Mouse (Mus musculus): Measurements from ENCODE around the gene Usp9x. TPM values are rescaled to one million over a fixed set of nuclear protein-coding genes. Genes with fewer than 3 reads are reported as not detected.

Usp9x gene
- 10 to 100 TPM; 27.6 to 31.0 TPM for polyA plus RNA-seq (2017; shearing (Covaris generic))

- ATAC-seq: peak; percentile 37
Measured at GRCm38 (mm10) chrX:13071241-13071775, at the start of gene Usp9x. Gene Usp9x (plus strand): TSS chrX:13071498.

DNA sequence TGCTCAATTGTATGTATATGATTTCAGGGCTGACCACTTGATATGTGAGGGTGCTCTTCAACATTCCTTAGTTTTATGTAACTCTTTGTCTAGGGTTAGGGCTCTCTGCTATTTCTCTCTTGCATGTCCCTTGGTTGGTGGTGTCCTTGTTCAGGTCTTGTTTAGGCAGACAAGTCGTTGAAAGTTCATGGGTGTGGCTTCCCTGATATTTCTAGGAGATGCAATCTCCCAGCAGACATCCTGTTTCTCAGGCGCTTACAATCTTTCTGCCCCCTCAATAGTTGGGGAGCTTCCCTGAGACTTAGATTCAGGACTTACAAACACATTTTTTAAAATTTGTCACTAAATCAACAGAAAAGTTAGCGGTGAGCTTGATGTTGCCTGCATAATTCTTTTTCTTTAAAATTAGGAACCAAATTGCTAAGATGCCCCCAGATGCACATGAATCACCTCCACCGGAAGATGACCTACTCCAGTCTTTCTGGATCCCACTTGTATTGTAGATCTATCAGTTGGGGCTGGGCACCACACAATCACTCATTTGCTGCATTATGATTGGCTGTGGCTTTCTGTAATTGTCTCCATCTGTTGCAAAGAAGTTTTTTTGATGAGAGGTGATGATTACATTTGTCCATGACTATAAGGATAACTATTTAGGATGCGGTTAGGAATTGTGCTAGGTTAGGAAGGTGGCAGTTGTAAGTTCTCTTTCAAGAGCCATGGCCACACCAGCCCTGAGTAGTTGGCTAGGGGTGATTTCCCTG is 48.6 kb upstream of the Usp9x start:
- ATAC-seq: no peak

- no peak for ATAC-seq
Measured at GRCm38 (mm10) chrX:13024539-13025202, 46.6 kb upstream of the Usp9x start.

- ATAC-seq: no peak
Measured at GRCm38 (mm10) chrX:13025286-13025685, 46.0 kb upstream of the Usp9x start.

DNA sequence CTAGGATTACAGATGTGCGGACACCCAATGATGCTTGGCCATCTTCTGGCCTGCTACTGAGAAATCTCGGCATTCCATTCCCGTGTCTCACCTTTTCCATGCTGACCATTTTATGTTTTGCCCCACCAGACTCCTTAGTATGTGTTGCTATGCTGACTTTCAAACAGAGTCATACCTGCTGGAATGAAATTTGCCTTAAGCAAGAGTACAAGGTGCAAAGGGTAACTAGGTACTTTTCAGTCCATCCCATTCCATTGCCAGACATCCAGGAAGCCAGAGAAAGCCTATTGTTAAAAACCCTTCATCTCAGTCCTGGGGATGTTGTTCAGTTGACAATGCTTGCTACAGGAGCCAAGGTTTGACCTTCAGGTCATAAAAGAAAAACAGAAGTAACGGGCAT is 43.1 kb upstream of the Usp9x start:
- ATAC-seq: no peak

DNA sequence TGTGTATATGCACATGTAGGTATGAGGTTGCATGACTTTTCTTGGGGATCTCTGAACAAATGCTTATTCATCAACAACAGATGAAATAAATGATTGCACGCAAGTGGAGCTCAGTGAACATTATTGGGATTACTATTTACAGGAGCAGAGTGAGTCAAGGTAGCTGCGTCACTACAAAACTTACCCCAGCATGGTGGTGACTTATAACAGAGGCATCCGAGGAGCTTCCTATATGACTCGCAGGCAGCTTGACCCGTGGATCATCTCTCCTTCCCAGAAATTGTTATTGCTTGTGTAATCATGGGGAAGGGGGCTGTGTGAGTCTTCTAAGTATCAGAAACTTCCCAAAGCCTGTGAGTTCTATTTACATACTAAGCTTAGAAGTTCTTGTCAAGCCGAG is 41.3 kb upstream of the Usp9x start:
- ATAC-seq: no peak

DNA sequence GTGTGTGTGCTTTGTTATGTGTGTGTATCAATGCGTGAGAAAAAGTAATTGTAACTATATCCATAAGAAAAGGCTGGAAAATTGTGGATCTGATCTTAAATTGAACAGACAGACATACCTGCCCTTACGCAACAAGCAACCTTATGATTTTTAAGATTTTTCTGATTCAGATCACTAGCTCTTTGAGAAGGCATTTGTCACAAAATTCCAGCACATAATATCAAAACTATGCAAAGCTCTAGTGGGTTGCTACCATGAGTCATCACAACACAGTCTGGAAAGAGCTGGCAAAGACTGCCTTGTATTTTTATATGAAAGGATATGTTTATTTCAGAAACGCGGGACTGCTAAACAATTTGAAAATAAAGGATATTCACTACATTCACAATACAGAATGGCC is 34.2 kb upstream of the Usp9x start:
- no peak for ATAC-seq

- ATAC-seq: no peak
Measured at GRCm38 (mm10) chrX:13039211-13039610, 32.1 kb upstream of the Usp9x start.

- no peak for ATAC-seq
Measured at GRCm38 (mm10) chrX:13040391-13040790, 30.9 kb upstream of the Usp9x start.

- peak; percentile 98 for ATAC-seq
Measured at GRCm38 (mm10) chrX:13041630-13042129, 29.6 kb upstream of the Usp9x start.

GRCm38 (mm10) chrX:13043780-13044179 is 27.5 kb upstream of the Usp9x start:
- no peak for ATAC-seq

DNA sequence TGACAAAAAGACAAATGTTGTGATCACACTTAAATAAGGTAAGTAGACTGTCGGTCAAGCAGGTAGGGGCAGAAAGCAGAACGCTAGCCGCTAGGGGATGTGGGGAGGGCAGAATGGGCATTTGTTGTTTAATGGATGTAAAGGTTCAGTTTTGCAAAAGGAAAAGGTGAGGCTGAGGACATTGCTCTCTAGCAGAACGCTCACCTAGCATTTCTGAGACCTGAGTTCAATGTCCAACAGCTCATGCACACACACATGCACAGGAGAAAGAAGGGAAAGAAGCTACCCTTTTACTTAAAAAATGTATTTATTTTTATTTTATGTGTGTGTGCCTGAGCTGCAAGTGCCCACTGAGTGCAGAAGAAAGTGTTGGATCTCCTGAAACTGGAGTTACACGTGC is 26.6 kb upstream of the Usp9x start:
- no peak for ATAC-seq

- no peak for ATAC-seq
Measured at GRCm38 (mm10) chrX:13046893-13047435, 24.3 kb upstream of the Usp9x start.

DNA sequence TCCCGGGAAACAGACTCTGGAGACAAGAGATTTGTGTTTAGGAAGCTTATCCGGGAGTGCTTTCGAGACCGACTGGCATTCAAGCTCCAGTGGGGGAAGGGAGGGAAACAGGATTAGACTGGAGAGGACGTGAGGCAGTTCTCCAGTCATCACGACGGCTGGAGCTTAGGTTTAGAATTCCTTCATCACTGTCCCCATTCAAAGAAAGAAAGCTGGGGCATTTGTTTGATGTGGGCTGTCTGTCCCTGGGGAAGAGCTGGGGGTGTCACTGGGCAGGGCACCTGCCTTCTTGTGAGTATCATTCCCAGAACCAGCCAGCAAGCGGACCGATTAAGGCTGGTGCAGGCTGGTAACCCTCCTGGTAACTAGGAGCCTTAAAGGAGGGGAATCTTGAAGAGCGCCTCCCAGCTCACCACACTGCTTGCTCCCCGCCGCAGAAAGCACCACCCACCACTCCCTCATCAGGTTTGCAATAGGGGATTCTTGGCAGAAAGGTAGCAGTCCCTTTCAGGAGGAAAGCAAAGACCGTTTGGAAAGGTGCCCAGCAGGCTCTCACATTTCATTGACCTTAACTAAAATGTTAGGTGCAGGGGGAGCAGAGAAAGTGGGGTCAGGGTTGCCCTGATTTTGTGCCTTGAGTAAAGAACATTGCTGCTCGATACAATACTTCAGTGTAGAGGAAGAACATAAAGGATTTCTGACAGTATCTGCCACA is 23.5 kb upstream of the Usp9x start:
- ATAC-seq: no peak

GRCm38 (mm10) chrX:13054612-13055011 is 16.7 kb upstream of the Usp9x start:
- no peak for ATAC-seq

DNA sequence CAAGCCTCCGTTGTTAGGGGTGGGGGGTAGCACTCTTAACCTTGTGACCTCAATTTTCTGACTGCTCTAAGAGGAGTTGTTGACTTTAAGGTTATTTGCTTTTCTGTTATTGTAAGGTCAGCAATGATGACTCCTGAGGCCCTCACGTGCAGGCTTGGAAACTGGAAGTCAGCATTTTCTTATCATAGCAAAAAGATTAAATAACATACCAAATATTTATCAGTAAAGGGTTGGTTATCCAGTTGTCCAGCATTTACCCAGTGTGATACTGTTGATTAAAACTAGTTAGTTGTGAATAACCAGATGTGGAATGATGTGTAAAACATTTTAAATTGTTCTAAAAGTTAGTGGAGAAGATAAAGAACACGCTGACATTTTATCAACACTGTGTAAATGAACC is 9.3 kb upstream of the Usp9x start:
- no peak for ATAC-seq

GRCm38 (mm10) chrX:13064273-13064925 is 6.9 kb upstream of the Usp9x start:
- ATAC-seq: no peak

GRCm38 (mm10) chrX:13070206-13070572 is 1.1 kb upstream of the Usp9x start:
- ATAC-seq: no peak

DNA sequence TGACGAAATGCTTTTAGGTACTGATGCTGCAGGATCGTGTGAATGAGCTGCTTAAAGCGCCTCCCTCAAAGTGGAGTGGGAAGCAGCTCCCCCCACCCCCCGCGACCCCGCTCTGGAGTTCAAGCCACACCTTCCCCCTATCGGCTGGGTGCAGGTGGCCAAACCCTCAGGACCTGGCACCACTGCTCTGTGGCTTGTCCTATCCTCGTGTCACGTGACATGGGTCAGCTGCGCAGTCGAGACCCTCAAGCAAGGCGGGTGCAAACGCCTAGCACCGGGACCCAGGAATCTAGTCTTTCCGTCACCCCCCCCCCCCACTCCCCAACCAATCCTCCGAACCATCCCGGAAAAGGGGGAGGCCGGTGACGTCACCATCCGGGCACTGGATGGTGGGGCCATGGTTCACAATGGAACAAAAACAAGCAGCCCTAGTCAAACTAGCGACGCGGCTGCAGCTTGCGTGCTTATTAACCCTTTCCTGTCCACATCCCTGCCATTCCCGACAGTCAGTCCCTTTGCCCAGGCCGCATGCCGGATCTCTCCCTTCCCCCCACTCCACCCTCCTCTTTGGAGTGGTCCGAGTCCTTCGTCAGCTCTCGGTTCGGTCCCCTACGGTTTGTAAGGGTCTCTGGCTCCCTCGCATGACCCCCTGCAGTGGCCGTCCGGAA is 591 bp upstream of the Usp9x start:
- peak; percentile 52 for ATAC-seq

- ATAC-seq: peak; percentile 70
Measured at GRCm38 (mm10) chrX:13071776-13072460, 620 bp downstream of the Usp9x start.

DNA sequence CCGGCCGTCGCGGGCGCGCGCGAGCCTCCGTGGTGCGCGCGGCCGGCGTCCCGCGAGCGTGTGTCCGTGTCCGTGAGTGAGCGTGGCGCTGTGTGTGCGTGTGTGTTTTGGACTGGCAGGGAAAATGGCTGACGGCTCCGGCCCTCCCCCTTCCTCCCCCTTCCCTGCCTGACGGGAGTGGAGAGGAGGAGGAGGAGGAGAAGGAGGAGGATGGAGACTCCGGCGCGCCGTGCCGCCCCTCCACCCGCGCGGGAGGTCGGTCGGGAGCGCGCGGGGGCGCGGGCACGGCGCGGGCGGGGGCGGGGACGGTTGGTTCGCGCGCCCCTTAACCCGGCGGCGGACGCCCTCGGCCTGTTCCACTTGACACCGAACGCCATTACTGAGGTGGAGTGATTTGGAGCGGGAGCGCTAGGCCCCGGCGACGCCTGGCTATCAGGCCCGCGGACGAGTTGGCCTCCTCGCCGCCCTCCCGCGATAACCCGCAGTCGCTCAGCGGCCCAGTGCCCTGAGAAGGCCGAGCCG is 1.2 kb downstream of the Usp9x start:
- peak; percentile 8 for ATAC-seq
